Mouse (Mus musculus) stomach, embryonic 16.5 days (tissue): ENCODE results near the gene Cog4. TPM values are rescaled to one million over a fixed set of nuclear protein-coding genes. Genes with fewer than 3 reads are reported as not detected.
A peak's percentile ranks its signal among the peaks of the same experiment; 100 is the strongest.
"Not testable (repeated sequence)": the region's sequence is repeated elsewhere in the genome, so short reads cannot be mapped to it uniquely, and the experiment has no call there.

Experiments used
- ATAC-seq: fragments of 200-750 bp; cut with Nextera tagmentation; 2 replicates; pipeline ENCODE4 v1.8.0; 2017; ENCODE audit warnings: moderate number of reproducible peaks, moderate TSS enrichment; ENCODE audit not compliant: insufficient read depth, low FRiP score
- H3K27ac ChIP-seq: fragments of 300-500 bp; sonication (generic); 2 replicates; pipeline ENCODE4 v1.5.1; 2014; ENCODE audit warnings: low read length
- H3K27me3 ChIP-seq: fragments of 300-500 bp; sonication (generic); 2 replicates; pipeline ENCODE4 v1.6.1; 2014; ENCODE audit warnings: low read length, control low read depth, mixed read lengths; ENCODE audit not compliant: control insufficient read depth, insufficient read depth
- H3K36me3 ChIP-seq: fragments of 300-500 bp; sonication (generic); 2 replicates; pipeline ENCODE4 v1.6.1; 2014; ENCODE audit warnings: low read length; ENCODE audit not compliant: control insufficient read depth, insufficient read depth
- H3K4me1 ChIP-seq: fragments of 300-500 bp; sonication (generic); 2 replicates; pipeline ENCODE4 v1.6.1; 2014; ENCODE audit warnings: low read length, control low read depth, mixed read lengths; ENCODE audit not compliant: control insufficient read depth, insufficient read depth
- H3K4me2 ChIP-seq: fragments of 300-500 bp; sonication (generic); 2 replicates; pipeline ENCODE4 v1.6.1; 2014; ENCODE audit warnings: low read depth, low read length, mixed read lengths
- H3K4me3 ChIP-seq: fragments of 300-500 bp; sonication (generic); replicated peaks from 2 replicates; pipeline ENCODE4 v1.5.1; 2014; ENCODE audit warnings: mild to moderate bottlenecking, low read length
- H3K9ac ChIP-seq: fragments of 300-500 bp; sonication (generic); 2 replicates; pipeline ENCODE4 v1.6.1; 2014; ENCODE audit warnings: low read length
- H3K9me3 ChIP-seq: fragments of 300-500 bp; sonication (generic); replicated peaks from 2 replicates; pipeline ENCODE4 v1.6.1; 2016; ENCODE audit warnings: low read length, control low read depth; ENCODE audit not compliant: control insufficient read depth
- WGBS: fragments of 180-500 bp; shearing (Covaris S2); extraction: QIAGEN DNeasy Blood & Tissue Kit; methylation state at CpG from one replicate; pipeline ENCODE4 v1.1.7; 2014; 5-methylcytosine and 5-hydroxymethylcytosine counted together
- polyA plus RNA-seq: library from polyadenylated mRNA; unstranded; fragments of >200 nt; fragmentation: Nextera tagmentation; extraction: Ambion mirVana; gene quantifications from 2 replicates; pipeline ENCODE4 v1.2.1, GENCODE M21; 2015

Gene Cog4
- polyA plus RNA-seq, 1 experiment from 2014 or later = 71.5 TPM

DNA sequence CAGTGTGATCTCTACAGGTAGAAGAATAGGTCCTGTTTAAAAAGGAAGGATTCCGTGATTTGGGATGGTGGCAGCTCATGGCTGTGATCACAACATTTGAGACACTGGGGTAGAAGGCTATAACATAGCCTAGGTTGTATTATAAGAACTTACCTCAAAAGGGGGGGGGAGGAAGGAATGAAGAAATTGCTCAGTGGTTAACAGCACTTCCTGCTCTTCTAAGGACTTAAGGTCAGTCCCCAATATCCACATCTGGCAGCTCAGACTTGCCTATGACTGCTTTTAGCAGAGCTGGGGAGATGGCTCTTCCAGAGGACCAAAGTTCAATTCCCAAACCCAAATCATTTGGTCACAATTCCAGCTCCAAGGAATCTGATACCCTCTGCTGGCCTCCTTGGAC, 60.3 kb downstream of the Cog4 start:
- 91% methylated on average over 1 of the region's 1 CpGs for WGBS
- H3K9ac ChIP-seq = no peak overlapping the region
- no peak for ATAC-seq
- H3K27ac ChIP-seq = no peak overlapping the region
- no peaks in the 10 kb centered on the region for H3K9me3 ChIP-seq
- no peak overlapping the region for H3K4me3 ChIP-seq
- H3K4me2 ChIP-seq = no peak overlapping the region
- no peaks in the 10 kb centered on the region for H3K27me3 ChIP-seq
- H3K36me3 ChIP-seq = no peaks in the 10 kb centered on the region
- peaks cover under 1% of the 10 kb centered on the region for H3K4me1 ChIP-seq

GRCm38 (mm10) chr8:110909850-110910249, 63.5 kb downstream of the Cog4 start:
- H3K4me2 ChIP-seq, H3K27ac ChIP-seq, H3K4me3 ChIP-seq, H3K4me1 ChIP-seq, ATAC-seq, H3K9ac ChIP-seq, H3K9me3 ChIP-seq, H3K27me3 ChIP-seq, H3K36me3 ChIP-seq: not testable (repeated sequence)

- no peaks in the 10 kb centered on the region for H3K9me3 ChIP-seq
- ATAC-seq = no peak
- WGBS = 80% methylated on average over 15 of the region's 15 CpGs
Observed at GRCm38 (mm10) chr8:110911576-110912570, 65.5 kb downstream of the Cog4 start.

DNA sequence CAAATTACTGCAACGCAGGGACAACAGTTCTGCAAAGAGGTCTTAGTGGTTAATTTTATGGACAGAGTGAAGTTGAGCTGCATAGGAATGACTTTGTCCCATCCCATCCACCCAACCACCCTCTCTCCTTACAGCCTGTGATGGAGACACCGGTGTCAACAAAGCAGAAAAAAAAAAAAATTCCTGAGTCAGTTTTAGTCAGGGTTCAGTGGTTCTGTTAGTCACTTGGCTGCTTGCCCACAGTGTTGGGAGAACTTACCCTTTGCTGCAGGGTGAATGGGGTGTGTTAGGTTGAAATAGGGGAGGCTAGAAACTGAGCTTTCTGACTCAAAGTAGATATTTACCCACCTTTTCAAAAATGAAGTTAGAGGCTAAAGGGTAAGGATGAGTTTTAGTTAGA, 71.0 kb downstream of the Cog4 start:
- no peak overlapping the region for H3K4me2 ChIP-seq
- no peak overlapping the region for H3K9ac ChIP-seq
- WGBS = 63% methylated on average over 2 of the region's 2 CpGs
- peaks cover 18% of the 10 kb centered on the region for H3K4me1 ChIP-seq
- no peak overlapping the region for H3K4me3 ChIP-seq
- no peaks in the 10 kb centered on the region for H3K9me3 ChIP-seq
- H3K27me3 ChIP-seq = no peaks in the 10 kb centered on the region
- H3K36me3 ChIP-seq = no peaks in the 10 kb centered on the region
- no peak overlapping the region for H3K27ac ChIP-seq
- ATAC-seq = no peak

More at GRCm38 (mm10) chr8:110911576-110912570, 65.5 kb downstream of the Cog4 start:
- no peaks in the 10 kb centered on the region for H3K27me3 ChIP-seq
- H3K9ac ChIP-seq = no peak overlapping the region
- no peaks in the 10 kb centered on the region for H3K4me1 ChIP-seq
- no peak overlapping the region for H3K4me2 ChIP-seq
- no peaks in the 10 kb centered on the region for H3K36me3 ChIP-seq
- no peak overlapping the region for H3K27ac ChIP-seq
- no peak overlapping the region for H3K4me3 ChIP-seq

- Histone ChIP-seq H3K36me3 (no peaks in the 10 kb centered on the region), H3K4me3 (no peak overlapping the region), H3K27me3 (no peaks in the 10 kb centered on the region), H3K9ac (no peak overlapping the region), H3K4me1 (peaks cover 18% of the 10 kb centered on the region), H3K9me3 (no peaks in the 10 kb centered on the region), H3K27ac (no peak overlapping the region), H3K4me2 (no peak overlapping the region)
- ATAC-seq = no peak
- 74% methylated on average over 11 of the region's 11 CpGs for WGBS
Observed at GRCm38 (mm10) chr8:110918027-110918426, 71.6 kb downstream of the Cog4 start.

- H3K36me3 ChIP-seq = no peaks in the 10 kb centered on the region
- no peaks in the 10 kb centered on the region for H3K27me3 ChIP-seq
- peaks cover 18% of the 10 kb centered on the region for H3K4me1 ChIP-seq
- no peak overlapping the region for H3K9ac ChIP-seq
- H3K4me3 ChIP-seq = no peak overlapping the region
- no peak overlapping the region for H3K4me2 ChIP-seq
- 40% methylated on average over 8 of the region's 8 CpGs for WGBS
- no peak overlapping the region for H3K27ac ChIP-seq
- no peak for ATAC-seq
- no peaks in the 10 kb centered on the region for H3K9me3 ChIP-seq
Observed at GRCm38 (mm10) chr8:110918460-110918859, 72.1 kb downstream of the Cog4 start.

- ATAC-seq = peak; percentile 98
- H3K27ac ChIP-seq = peak within 1 kb of the TSS; percentile 73
- no peaks in the 10 kb centered on the region for H3K27me3 ChIP-seq
- H3K9ac ChIP-seq = peak within 1 kb of the TSS; percentile 86
- no peaks in the 10 kb centered on the region for H3K36me3 ChIP-seq
- peaks cover 18% of the 10 kb centered on the region for H3K4me1 ChIP-seq
- WGBS = 1% methylated on average over 33 of the region's 36 CpGs
- peak within 1 kb of the TSS; percentile 67 for H3K4me2 ChIP-seq
- peak within 1 kb of the TSS; percentile 83 for H3K4me3 ChIP-seq
- H3K9me3 ChIP-seq = no peaks in the 10 kb centered on the region
Observed at GRCm38 (mm10) chr8:110919341-110920031, 73.1 kb downstream of the Cog4 start, which contains the start of gene St3gal2. St3gal2 (plus strand) TSS chr8:110919922.

DNA sequence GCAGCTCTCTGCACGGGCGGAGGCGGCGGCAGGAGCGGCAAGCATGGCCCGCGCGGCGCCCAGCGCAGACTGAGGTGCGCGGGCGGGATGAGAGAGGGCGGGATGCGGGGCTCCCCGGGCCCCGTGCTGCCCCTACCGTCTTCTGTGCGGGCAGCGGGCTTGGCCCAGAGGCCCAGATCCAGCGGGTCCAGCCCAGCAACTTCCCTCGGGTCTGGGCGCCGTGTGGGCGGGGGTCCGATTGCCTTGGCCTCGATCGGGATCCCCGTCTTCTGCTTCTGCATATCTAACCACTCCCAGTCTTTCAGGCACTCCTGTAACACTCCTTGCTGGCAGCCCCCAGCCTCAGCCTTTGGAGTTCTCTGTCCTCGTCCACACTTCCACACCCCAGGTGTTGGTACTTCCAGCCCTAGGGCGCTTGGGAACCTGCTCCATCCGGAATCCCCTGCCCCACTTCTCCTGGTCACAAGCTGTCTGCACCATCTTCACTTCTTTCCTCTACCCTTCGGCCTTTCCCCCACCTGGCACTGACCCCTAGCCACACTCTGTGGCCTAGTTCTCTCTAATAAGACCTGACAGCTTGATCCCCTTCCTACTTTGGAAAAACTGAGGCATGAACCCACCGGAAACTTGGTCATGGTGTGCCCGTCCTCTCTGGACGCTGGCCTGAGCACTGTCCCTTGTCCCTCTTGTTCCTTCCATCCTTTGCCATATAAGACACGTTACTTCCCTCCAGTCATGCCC, 73.8 kb downstream of the Cog4 start:
- Histone ChIP-seq H3K27me3 (no peaks in the 10 kb centered on the region), H3K9me3 (no peaks in the 10 kb centered on the region), H3K27ac (peak overlapping the region; percentile 73), H3K4me1 (peaks cover 18% of the 10 kb centered on the region), H3K4me3 (peak overlapping the region; percentile 83), H3K9ac (peak overlapping the region; percentile 86), H3K4me2 (peak overlapping the region; percentile 67), H3K36me3 (no peaks in the 10 kb centered on the region)
- ATAC-seq = peak; percentile 3; the same call in 1 of the 2 replicates
- 3% methylated on average over 35 of the region's 37 CpGs for WGBS
